Mouse (Mus musculus): Measurements from ENCODE around the gene Lhx2.

Gene Lhx2

GRCm38 (mm10) chr2:38359186-38359585 lies 20.1 kb downstream of the Lhx2 start:
- peak in 1 of 2 experiments; percentile 27 for DNase-seq (ENCODE audit: low spot score in 2 of 2)

GRCm38 (mm10) chr2:38359811-38360210 lies 20.7 kb downstream of the Lhx2 start:
- no peak for DNase-seq (ENCODE audit: low spot score in 2 of 2)

GRCm38 (mm10) chr2:38366222-38366621 lies 27.1 kb downstream of the Lhx2 start:
- peak; percentile 59 to 60 for DNase-seq (ENCODE audit: low spot score in 2 of 2)

- DNase-seq (ENCODE audit: low spot score in 2 of 2) = no peak
Observed at GRCm38 (mm10) chr2:38367023-38367422, 27.9 kb downstream of the Lhx2 start.

GRCm38 (mm10) chr2:38367852-38368251 lies 28.8 kb downstream of the Lhx2 start:
- no peak for DNase-seq (ENCODE audit: low spot score in 2 of 2)

- peak; percentile 53 to 55 for DNase-seq (ENCODE audit: low spot score in 2 of 2)
Observed at GRCm38 (mm10) chr2:38368746-38369330, 29.8 kb downstream of the Lhx2 start.

GRCm38 (mm10) chr2:38375606-38376304 lies 36.7 kb downstream of the Lhx2 start:
- peak; percentile 37 to 65 for DNase-seq (ENCODE audit: low spot score in 2 of 2)

- no peak for DNase-seq (ENCODE audit: low spot score in 2 of 2)
Observed at GRCm38 (mm10) chr2:38377254-38377653, 38.2 kb downstream of the Lhx2 start.

- no peak for DNase-seq (ENCODE audit: low spot score in 2 of 2)
Observed at GRCm38 (mm10) chr2:38378346-38378745, 39.3 kb downstream of the Lhx2 start.

GRCm38 (mm10) chr2:38378849-38379545 lies 39.9 kb downstream of the Lhx2 start:
- no peak for DNase-seq (ENCODE audit: low spot score in 2 of 2)

DNA sequence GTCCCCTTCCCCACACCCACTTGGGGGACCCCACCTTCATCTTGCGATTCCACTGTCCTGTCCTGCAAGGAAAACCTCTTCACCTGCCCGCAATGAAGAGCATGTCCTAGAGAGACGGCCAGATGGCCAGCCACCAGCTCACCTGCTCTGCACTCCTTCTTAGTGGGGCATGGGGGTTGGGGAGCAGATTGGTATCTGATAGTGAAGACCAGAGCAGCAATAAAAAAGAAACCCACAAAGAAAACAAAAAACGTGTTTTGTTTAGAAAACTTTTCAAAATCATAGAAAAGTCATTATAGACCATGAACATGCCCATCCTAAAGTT lies 40.4 kb downstream of the Lhx2 start:
- DNase-seq (ENCODE audit: low spot score in 2 of 2) = no peak

DNA sequence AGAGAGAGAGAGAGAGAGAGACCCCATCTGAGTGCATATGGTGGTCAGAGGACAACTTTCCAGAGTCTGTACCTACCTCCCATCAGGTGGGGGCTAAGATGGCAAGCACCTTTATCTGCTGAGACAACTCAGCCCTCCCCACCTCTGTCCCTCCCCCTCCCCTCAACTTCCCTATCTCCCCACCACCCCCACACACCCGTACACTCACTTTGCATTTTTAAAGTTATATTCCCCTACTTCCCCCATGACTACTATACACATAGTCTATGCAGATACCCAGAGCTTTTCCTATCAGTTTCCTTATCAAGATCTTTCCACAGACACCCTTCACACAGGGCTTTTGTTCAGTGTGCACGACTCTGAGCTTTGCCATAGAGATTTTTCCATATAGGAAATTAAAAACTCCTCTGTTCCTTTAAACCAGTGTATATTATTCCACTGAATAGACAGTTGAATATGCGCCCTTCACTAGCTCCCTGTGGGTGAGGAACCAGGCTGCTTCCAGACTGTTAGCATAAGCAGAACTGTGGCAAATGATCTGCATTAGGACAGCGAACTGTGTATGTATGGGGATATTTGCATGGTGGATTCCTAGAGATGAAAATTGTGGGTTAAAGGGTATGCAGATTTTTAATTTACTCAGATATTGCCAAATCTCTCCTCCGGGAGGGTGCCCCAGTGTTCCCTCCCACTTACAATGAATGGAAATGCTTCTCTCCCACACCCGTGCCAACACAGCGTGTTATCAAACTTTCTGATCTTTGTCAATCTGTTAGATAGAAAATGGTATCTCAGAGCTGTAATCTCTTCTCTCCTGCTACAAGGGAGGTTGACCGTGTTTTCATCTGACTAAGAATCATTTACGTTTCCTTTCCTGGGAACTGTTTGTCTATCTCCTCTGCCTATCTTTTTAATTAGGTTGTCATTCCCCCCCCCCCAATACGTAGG lies 41.3 kb downstream of the Lhx2 start:
- no peak for DNase-seq (ENCODE audit: low spot score in 2 of 2)

GRCm38 (mm10) chr2:38387568-38388262 lies 48.6 kb downstream of the Lhx2 start:
- DNase-seq (ENCODE audit: low spot score in 2 of 2) = no peak

- DNase-seq (ENCODE audit: low spot score in 2 of 2) = peak; percentile 73 to 83
Observed at GRCm38 (mm10) chr2:38394977-38395868, 56.1 kb downstream of the Lhx2 start.

GRCm38 (mm10) chr2:38395869-38396236 lies 56.8 kb downstream of the Lhx2 start:
- DNase-seq (ENCODE audit: low spot score in 2 of 2) = no peak

- DNase-seq (ENCODE audit: low spot score in 2 of 2) = no peak
Observed at GRCm38 (mm10) chr2:38397306-38397705, 58.2 kb downstream of the Lhx2 start.

DNA sequence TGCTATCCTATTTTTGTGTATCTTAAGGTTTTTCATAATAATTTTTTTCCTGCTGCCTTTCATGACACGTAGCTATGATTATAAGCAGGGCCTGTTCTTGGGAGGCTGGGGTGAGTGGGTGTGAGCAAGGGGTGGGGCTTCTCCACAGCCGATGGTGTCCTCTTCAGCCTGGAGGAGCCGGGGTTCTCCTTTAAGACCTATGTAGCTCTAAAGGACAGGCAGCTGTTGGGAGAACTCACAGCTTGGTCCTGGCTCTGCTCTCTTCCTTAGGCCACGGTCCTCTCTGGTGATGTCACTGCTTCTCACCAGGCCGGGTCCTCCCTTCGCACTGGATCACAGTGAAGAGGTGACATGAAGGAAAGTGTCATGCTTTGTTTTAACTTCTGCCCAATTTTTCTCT lies 58.8 kb downstream of the Lhx2 start:
- no peak for DNase-seq (ENCODE audit: low spot score in 2 of 2)

- DNase-seq (ENCODE audit: low spot score in 2 of 2) = no peak
Observed at GRCm38 (mm10) chr2:38402611-38403010, 63.5 kb downstream of the Lhx2 start.

- peak; percentile 81 to 89 for DNase-seq (ENCODE audit: low spot score in 2 of 2)
Observed at GRCm38 (mm10) chr2:38403231-38403630, 64.2 kb downstream of the Lhx2 start.

GRCm38 (mm10) chr2:38404007-38404596 lies 65.0 kb downstream of the Lhx2 start:
- no peak for DNase-seq (ENCODE audit: low spot score in 2 of 2)

Measured in right cerebral cortex, postnatal 10 days (tissue).